Mouse (Mus musculus): ENCODE measurements at regions not wholly inside any gene's neighbourhood (a gene's known extent, or its start where the extent isn't known, plus 50 kb on each side); places are given as distances from the start of the nearest gene placed in this dataset.
A peak's percentile ranks its signal among the peaks of the same experiment; 100 is the strongest.

DNA sequence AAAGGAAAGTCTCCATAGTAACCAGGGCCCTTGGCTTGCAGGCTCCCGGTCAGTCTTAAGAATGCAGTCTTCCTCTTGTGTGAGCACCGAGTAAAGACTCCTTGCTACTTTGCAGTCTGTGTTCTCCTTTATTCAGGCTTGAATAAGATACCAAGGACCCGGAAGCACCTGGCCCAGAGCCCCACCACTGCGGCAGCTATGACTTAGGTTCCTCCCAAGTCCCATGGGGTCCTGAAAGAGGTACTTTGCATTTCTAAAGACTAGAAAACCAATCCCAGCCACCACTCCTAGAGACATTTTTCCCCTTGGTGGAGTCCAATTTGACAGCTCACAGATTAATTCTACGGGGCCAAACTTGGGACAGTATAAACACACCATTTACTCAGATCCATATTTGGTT is 51.7 kb upstream of the Tspan11 start:
- WGBS, result 74% methylated on average over 5 of the region's 5 CpGs
- Histone ChIP-seq H3K4me1 (ENCODE audit: control insufficient read depth, insufficient read depth, low read length) (no peaks in the 10 kb centered on the region), H3K4me2 (ENCODE audit: low read depth, low read length) (no peak overlapping the region), H3K4me3 (ENCODE audit: low read depth, low read length) (no peak overlapping the region), H3K9me3 (replicated peaks; ENCODE audit: control insufficient read depth, low read length) (no peaks in the 10 kb centered on the region), H3K27me3 (ENCODE audit: control insufficient read depth, insufficient read depth, low read length) (no peaks in the 10 kb centered on the region), H3K9ac (replicated peaks; ENCODE audit: low read length) (no peak overlapping the region), H3K27ac (replicated peaks; ENCODE audit: low read depth, low read length) (no peak overlapping the region), H3K36me3 (replicated peaks; ENCODE audit: control insufficient read depth, insufficient read depth, low read depth, low read length) (no peaks in the 10 kb centered on the region)
- ATAC-seq (replicated peaks; ENCODE audit: insufficient number of reproducible peaks, low FRiP score, low TSS enrichment, low read depth), result no peak
- DNase-seq (ENCODE audit: low spot score), result no peak

GRCm38 (mm10) chr6:127828344-127828743 is 59.0 kb upstream of the Tspan11 start:
- ATAC-seq (replicated peaks; ENCODE audit: insufficient number of reproducible peaks, low FRiP score, low TSS enrichment, low read depth), result no peak

DNA sequence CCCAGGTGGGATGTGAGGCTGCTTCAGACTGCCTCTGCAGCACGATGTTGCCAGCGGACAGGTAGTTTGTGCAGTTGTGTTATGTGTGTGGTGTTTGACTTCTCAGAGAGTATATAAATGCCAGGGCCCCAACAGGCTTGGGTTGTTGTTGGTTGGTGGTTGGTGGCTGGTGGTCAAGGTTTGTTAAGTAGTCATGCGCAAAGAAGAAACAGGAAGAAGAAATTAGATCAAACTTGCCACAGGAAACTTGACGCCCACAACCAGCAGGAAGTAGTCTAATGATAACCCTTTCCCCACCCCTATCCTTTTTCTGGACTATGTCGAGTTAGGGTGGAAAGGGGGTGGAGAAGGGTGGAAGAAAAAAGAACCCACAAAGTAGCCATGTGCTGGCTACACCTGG is 56.2 kb upstream of the Prmt8 start:
- Histone ChIP-seq H3K4me2 (ENCODE audit: low read depth, low read length) (no peak overlapping the region), H3K9ac (replicated peaks; ENCODE audit: low read length) (no peak overlapping the region), H3K4me1 (ENCODE audit: control insufficient read depth, insufficient read depth, low read length) (no peaks in the 10 kb centered on the region), H3K4me3 (ENCODE audit: low read depth, low read length) (no peak overlapping the region), H3K36me3 (replicated peaks; ENCODE audit: control insufficient read depth, insufficient read depth, low read depth, low read length) (no peaks in the 10 kb centered on the region), H3K27ac (replicated peaks; ENCODE audit: low read depth, low read length) (no peak overlapping the region), H3K27me3 (ENCODE audit: control insufficient read depth, insufficient read depth, low read length) (no peaks in the 10 kb centered on the region), H3K9me3 (replicated peaks; ENCODE audit: control insufficient read depth, low read length) (no peaks in the 10 kb centered on the region)
- whole genome bisulfite sequencing, result 74% methylated on average over 5 of the region's 5 CpGs
- ATAC-seq (replicated peaks; ENCODE audit: insufficient number of reproducible peaks, low FRiP score, low TSS enrichment, low read depth), result no peak
- no peak for DNase-seq (ENCODE audit: low spot score)

More at GRCm38 (mm10) chr6:127828344-127828743, 59.0 kb upstream of the Tspan11 start:
- Histone ChIP-seq H3K4me2 (ENCODE audit: low read depth, low read length) (no peak overlapping the region), H3K9ac (replicated peaks; ENCODE audit: low read length) (no peak overlapping the region), H3K9me3 (replicated peaks; ENCODE audit: control insufficient read depth, low read length) (no peaks in the 10 kb centered on the region), H3K27me3 (ENCODE audit: control insufficient read depth, insufficient read depth, low read length) (no peaks in the 10 kb centered on the region), H3K27ac (replicated peaks; ENCODE audit: low read depth, low read length) (no peak overlapping the region), H3K4me1 (ENCODE audit: control insufficient read depth, insufficient read depth, low read length) (no peaks in the 10 kb centered on the region), H3K4me3 (ENCODE audit: low read depth, low read length) (no peak overlapping the region), H3K36me3 (replicated peaks; ENCODE audit: control insufficient read depth, insufficient read depth, low read depth, low read length) (no peaks in the 10 kb centered on the region)
- WGBS, result 75% methylated on average over 5 of the region's 5 CpGs
- no peak for DNase-seq (ENCODE audit: low spot score)

DNA sequence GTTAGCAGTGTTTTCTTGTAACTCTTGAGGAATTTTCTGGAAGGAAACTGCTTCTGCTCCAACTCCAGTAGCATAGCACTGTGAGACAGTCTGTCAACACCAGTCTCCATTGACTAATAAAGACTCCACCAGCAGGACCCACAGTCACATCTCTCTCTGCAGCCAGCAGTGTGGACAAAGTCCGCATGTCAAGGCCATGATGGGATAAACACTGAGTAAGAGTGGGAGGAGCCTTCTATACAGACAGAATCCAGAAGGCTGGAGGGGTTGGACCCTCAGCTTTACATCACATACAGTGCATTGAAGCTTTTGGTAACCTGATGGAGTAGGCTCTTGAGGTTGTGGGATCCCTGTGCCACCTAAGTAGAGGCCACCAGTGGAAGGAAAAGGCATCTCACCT is 54.4 kb upstream of the Prmt8 start:
- Histone ChIP-seq H3K4me2 (ENCODE audit: low read depth, low read length) (no peak overlapping the region), H3K36me3 (replicated peaks; ENCODE audit: control insufficient read depth, insufficient read depth, low read depth, low read length) (no peaks in the 10 kb centered on the region), H3K4me1 (ENCODE audit: control insufficient read depth, insufficient read depth, low read length) (no peaks in the 10 kb centered on the region), H3K27me3 (ENCODE audit: control insufficient read depth, insufficient read depth, low read length) (no peaks in the 10 kb centered on the region), H3K4me3 (ENCODE audit: low read depth, low read length) (no peak overlapping the region), H3K9ac (replicated peaks; ENCODE audit: low read length) (no peak overlapping the region), H3K27ac (replicated peaks; ENCODE audit: low read depth, low read length) (no peak overlapping the region), H3K9me3 (replicated peaks; ENCODE audit: control insufficient read depth, low read length) (no peaks in the 10 kb centered on the region)
- ATAC-seq (replicated peaks; ENCODE audit: insufficient number of reproducible peaks, low FRiP score, low TSS enrichment, low read depth), result no peak
- 76% methylated on average over 1 of the region's 1 CpGs for WGBS
- DNase-seq (ENCODE audit: low spot score), result no peak

DNA sequence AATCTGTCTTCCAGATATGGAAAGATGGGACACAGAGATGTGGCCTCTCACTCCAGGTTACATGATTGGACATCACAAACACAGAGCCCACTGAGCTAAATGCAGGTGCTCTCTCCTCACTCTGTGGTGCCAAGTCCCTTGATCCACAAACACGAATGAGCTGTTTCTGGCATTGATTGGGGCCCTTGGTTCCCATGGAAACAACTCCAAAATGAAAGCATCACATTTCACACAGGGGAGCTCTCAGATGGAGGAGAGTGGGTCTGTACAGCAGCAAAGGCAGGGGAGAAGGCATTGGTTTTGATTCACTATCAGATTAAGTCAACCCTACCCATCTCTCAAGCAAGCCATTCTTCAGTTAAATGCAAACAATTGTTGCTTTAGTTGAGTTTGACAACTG is 51.3 kb upstream of the Prmt8 start:
- no peaks in the 10 kb centered on the region for H3K27me3 ChIP-seq (ENCODE audit: control insufficient read depth, insufficient read depth, low read length)
- no peaks in the 10 kb centered on the region for H3K9me3 ChIP-seq (replicated peaks; ENCODE audit: control insufficient read depth, low read length)
- no peak overlapping the region for H3K27ac ChIP-seq (replicated peaks; ENCODE audit: low read depth, low read length)
- H3K4me1 ChIP-seq (ENCODE audit: control insufficient read depth, insufficient read depth, low read length), result no peaks in the 10 kb centered on the region
- H3K4me3 ChIP-seq (ENCODE audit: low read depth, low read length), result no peak overlapping the region
- 0% methylated on average over 1 of the region's 1 CpGs for WGBS
- ATAC-seq (replicated peaks; ENCODE audit: insufficient number of reproducible peaks, low FRiP score, low TSS enrichment, low read depth), result peak; percentile 39; the same call in 1 of the 2 replicates
- no peak overlapping the region for H3K9ac ChIP-seq (replicated peaks; ENCODE audit: low read length)
- peak; percentile 60 for DNase-seq (ENCODE audit: low spot score)
- no peak overlapping the region for H3K4me2 ChIP-seq (ENCODE audit: low read depth, low read length)
- H3K36me3 ChIP-seq (replicated peaks; ENCODE audit: control insufficient read depth, insufficient read depth, low read depth, low read length), result no peaks in the 10 kb centered on the region
